Mouse (Mus musculus): ENCODE data around the gene Fpr1. TPM values are rescaled to one million over a fixed set of nuclear protein-coding genes. Genes with fewer than 3 reads are reported as not detected.
A peak's percentile ranks its signal among the peaks of the same experiment; 100 is the strongest.
"Not testable (repeated sequence)": the region's sequence is repeated elsewhere in the genome, so short reads cannot be mapped to it uniquely, and the experiment has no call there.

Gene Fpr1
- polyA plus RNA-seq (2015; fragmentation: Nextera tagmentation; extraction: Ambion mirVana), result 1.9 and 2.3 TPM in 2 replicates

- Histone ChIP-seq H3K36me3 (no peaks in the 10 kb centered on the region), H3K27me3 (no peaks in the 10 kb centered on the region), H3K4me3 (replicated peaks) (no peak within 1 kb of the TSS), H3K9me3 (replicated peaks) (no peaks in the 10 kb centered on the region), H3K27ac (no peak within 1 kb of the TSS), H3K9ac (no peak within 1 kb of the TSS), H3K4me1 (replicated peaks) (no peaks in the 10 kb centered on the region), H3K4me2 (no peak within 1 kb of the TSS)
- DNase-seq, result no peak
- WGBS (ENCODE audit: insufficient replicate concordance), result 45% methylated on average over 1 of the region's 1 CpGs
- ATAC-seq (ENCODE audit: low read depth), result no peak
Measured at GRCm38 (mm10) chr17:17883840-17884239, at the start of gene Fpr1. TSS of gene Fpr1 (minus strand) at chr17:17883940.

- Histone ChIP-seq H3K9me3 (replicated peaks) (no peaks in the 10 kb centered on the region), H3K27ac (no peak overlapping the region), H3K9ac (no peak overlapping the region), H3K36me3 (no peaks in the 10 kb centered on the region), H3K27me3 (no peaks in the 10 kb centered on the region), H3K4me3 (replicated peaks) (no peak overlapping the region), H3K4me2 (no peak overlapping the region), H3K4me1 (replicated peaks) (no peaks in the 10 kb centered on the region)
- ATAC-seq (ENCODE audit: low read depth) (no peak), DNase-seq (no peak)
Measured at GRCm38 (mm10) chr17:17917782-17918181, 34.0 kb upstream of the Fpr1 start.

- H3K27me3 ChIP-seq, result no peaks in the 10 kb centered on the region
- WGBS (ENCODE audit: insufficient replicate concordance), result 64% methylated on average over 1 of the region's 1 CpGs
- no peak overlapping the region for H3K9ac ChIP-seq
- no peak for DNase-seq
- no peaks in the 10 kb centered on the region for H3K9me3 ChIP-seq (replicated peaks)
- no peak for ATAC-seq (ENCODE audit: low read depth)
- H3K27ac ChIP-seq, result no peak overlapping the region
- H3K4me3 ChIP-seq (replicated peaks), result no peak overlapping the region
- no peak overlapping the region for H3K4me2 ChIP-seq
- no peaks in the 10 kb centered on the region for H3K4me1 ChIP-seq (replicated peaks)
- H3K36me3 ChIP-seq, result no peaks in the 10 kb centered on the region
Measured at GRCm38 (mm10) chr17:17917376-17917775, 33.6 kb upstream of the Fpr1 start.

- H3K9ac ChIP-seq; H3K27ac ChIP-seq; H3K4me3 ChIP-seq (replicated peaks); H3K36me3 ChIP-seq; H3K9me3 ChIP-seq (replicated peaks); H3K4me2 ChIP-seq; DNase-seq; H3K4me1 ChIP-seq (replicated peaks); ATAC-seq (ENCODE audit: low read depth): not testable (repeated sequence)
- peaks cover 27% of the 10 kb centered on the region for H3K27me3 ChIP-seq
- 70% methylated on average over 8 of the region's 8 CpGs for WGBS (ENCODE audit: insufficient replicate concordance)
Measured at GRCm38 (mm10) chr17:17912618-17913017, 28.9 kb upstream of the Fpr1 start.

- 15% methylated on average over 51 of the region's 51 CpGs for WGBS (ENCODE audit: insufficient replicate concordance)
- H3K27ac ChIP-seq, result no peak overlapping the region
Measured at GRCm38 (mm10) chr17:17909636-17910421, 26.1 kb upstream of the Fpr1 start.

GRCm38 (mm10) chr17:17900768-17901167, 17.0 kb upstream of the Fpr1 start:
- WGBS (ENCODE audit: insufficient replicate concordance), result 45% methylated on average over 1 of the region's 1 CpGs
- ATAC-seq (ENCODE audit: low read depth), result peak; percentile 48; the same call in 1 of the 2 replicates
- Histone ChIP-seq H3K4me2 (no peak overlapping the region), H3K27ac (no peak overlapping the region), H3K4me3 (replicated peaks) (no peak overlapping the region), H3K4me1 (replicated peaks) (no peaks in the 10 kb centered on the region), H3K9me3 (replicated peaks) (no peaks in the 10 kb centered on the region), H3K9ac (no peak overlapping the region), H3K36me3 (no peaks in the 10 kb centered on the region), H3K27me3 (no peaks in the 10 kb centered on the region)
- DNase-seq, result no peak

More at GRCm38 (mm10) chr17:17909636-17910421, 26.1 kb upstream of the Fpr1 start:
- Histone ChIP-seq H3K9ac (0 out of 2 replicates have a peak overlapping the region, but pooled peaks have one; percentile 2), H3K27me3 (peaks cover 27% of the 10 kb centered on the region), H3K4me3 (replicated peaks) (peak overlapping the region; percentile 37), H3K4me1 (replicated peaks) (no peaks in the 10 kb centered on the region), H3K36me3 (no peaks in the 10 kb centered on the region), H3K9me3 (replicated peaks) (no peaks in the 10 kb centered on the region), H3K4me2 (peak overlapping the region; percentile 52)
- ATAC-seq (ENCODE audit: low read depth) (peak; percentile 87), DNase-seq (peak; percentile 4)

- H3K27ac ChIP-seq, result no peak overlapping the region
- H3K9ac ChIP-seq, result no peak overlapping the region
- DNase-seq, result no peak
- no peak for ATAC-seq (ENCODE audit: low read depth)
- H3K27me3 ChIP-seq, result no peaks in the 10 kb centered on the region
- H3K4me1 ChIP-seq (replicated peaks), result no peaks in the 10 kb centered on the region
- H3K4me3 ChIP-seq (replicated peaks), result no peak overlapping the region
- H3K36me3 ChIP-seq, result no peaks in the 10 kb centered on the region
- WGBS (ENCODE audit: insufficient replicate concordance), result 62% methylated on average over 2 of the region's 2 CpGs
- H3K4me2 ChIP-seq, result no peak overlapping the region
- H3K9me3 ChIP-seq (replicated peaks), result no peaks in the 10 kb centered on the region
Measured at GRCm38 (mm10) chr17:17899268-17899667, 15.5 kb upstream of the Fpr1 start.

- Histone ChIP-seq H3K36me3 (no peaks in the 10 kb centered on the region), H3K4me3 (replicated peaks) (no peak overlapping the region), H3K9me3 (replicated peaks) (no peaks in the 10 kb centered on the region), H3K9ac (no peak overlapping the region), H3K27me3 (no peaks in the 10 kb centered on the region), H3K4me2 (no peak overlapping the region), H3K4me1 (replicated peaks) (no peaks in the 10 kb centered on the region), H3K27ac (no peak overlapping the region)
- WGBS (ENCODE audit: insufficient replicate concordance), result under 1% methylated on average over 4 of the region's 4 CpGs
- DNase-seq (no peak), ATAC-seq (ENCODE audit: low read depth) (no peak)
Measured at GRCm38 (mm10) chr17:17896039-17896438, 12.3 kb upstream of the Fpr1 start.

- DNase-seq (no peak), ATAC-seq (ENCODE audit: low read depth) (no peak)
- WGBS (ENCODE audit: insufficient replicate concordance), result 56% methylated on average over 2 of the region's 2 CpGs
- no peak overlapping the region for H3K4me2 ChIP-seq
- H3K9ac ChIP-seq, result no peak overlapping the region
- no peaks in the 10 kb centered on the region for H3K27me3 ChIP-seq
- no peaks in the 10 kb centered on the region for H3K36me3 ChIP-seq
- no peaks in the 10 kb centered on the region for H3K4me1 ChIP-seq (replicated peaks)
- H3K4me3 ChIP-seq (replicated peaks), result no peak overlapping the region
- H3K27ac ChIP-seq, result no peak overlapping the region
- no peaks in the 10 kb centered on the region for H3K9me3 ChIP-seq (replicated peaks)
Measured at GRCm38 (mm10) chr17:17889732-17890425, 6.1 kb upstream of the Fpr1 start.

- Histone ChIP-seq H3K27ac (no peak within 1 kb of the TSS), H3K36me3 (no peaks in the 10 kb centered on the region), H3K27me3 (no peaks in the 10 kb centered on the region), H3K4me3 (replicated peaks) (no peak within 1 kb of the TSS), H3K4me1 (replicated peaks) (no peaks in the 10 kb centered on the region), H3K9me3 (replicated peaks) (no peaks in the 10 kb centered on the region), H3K4me2 (no peak within 1 kb of the TSS), H3K9ac (no peak within 1 kb of the TSS)
- 22% methylated on average over 1 of the region's 1 CpGs for WGBS (ENCODE audit: insufficient replicate concordance)
- ATAC-seq (ENCODE audit: low read depth) (no peak), DNase-seq (no peak)
Measured at GRCm38 (mm10) chr17:17887774-17888248, 4.1 kb upstream of the Fpr1 start, which contains the start of the genes Fpr2 and Fpr3. TSS of gene Fpr2 (plus strand) at chr17:17887824. TSS of gene Fpr3 (plus strand) at chr17:17887852.

- Histone ChIP-seq H3K27ac (no peak overlapping the region), H3K36me3 (no peaks in the 10 kb centered on the region), H3K4me3 (replicated peaks) (no peak overlapping the region), H3K27me3 (no peaks in the 10 kb centered on the region), H3K4me1 (replicated peaks) (no peaks in the 10 kb centered on the region), H3K9ac (no peak overlapping the region), H3K4me2 (no peak overlapping the region), H3K9me3 (replicated peaks) (no peaks in the 10 kb centered on the region)
- WGBS (ENCODE audit: insufficient replicate concordance), result 53% methylated on average over 3 of the region's 3 CpGs
- DNase-seq, result no peak
- no peak for ATAC-seq (ENCODE audit: low read depth)
Measured at GRCm38 (mm10) chr17:17882672-17883071, 1.1 kb downstream of the Fpr1 start.
